Mouse (Mus musculus) cerebellum, adult 2 months (tissue): ENCODE measurements at regions not wholly inside any gene's neighbourhood (a gene's known extent, or its start where the extent isn't known, plus 50 kb on each side); places are given as distances from the start of the nearest gene placed in this dataset.

Experiments
- CTCF ChIP-seq: fragments of 200-500 bp; IDR thresholded peaks from 2 replicates; pipeline ENCODE4 v1.5.1; 2011; ENCODE audit warnings: low read depth, mild to moderate bottlenecking, control low read depth, low read length, moderate library complexity, borderline replicate concordance; ENCODE audit not compliant: insufficient read depth
- POLR2A ChIP-seq: fragments of 200-500 bp; IDR thresholded peaks from 2 replicates; pipeline ENCODE4 v1.6.1; 2011; ENCODE audit warnings: low read length, control low read depth, borderline replicate concordance; ENCODE audit not compliant: insufficient read depth

- no peak for TF ChIP-seq CTCF
- TF ChIP-seq POLR2A, result no peak
Observed at GRCm38 (mm10) chr7:125243021-125243420, 201.5 kb upstream of the Kdm8 start.
